Comparison of ENCODE assay signal across 29 mouse cellular contexts in the genomic region with DNA sequence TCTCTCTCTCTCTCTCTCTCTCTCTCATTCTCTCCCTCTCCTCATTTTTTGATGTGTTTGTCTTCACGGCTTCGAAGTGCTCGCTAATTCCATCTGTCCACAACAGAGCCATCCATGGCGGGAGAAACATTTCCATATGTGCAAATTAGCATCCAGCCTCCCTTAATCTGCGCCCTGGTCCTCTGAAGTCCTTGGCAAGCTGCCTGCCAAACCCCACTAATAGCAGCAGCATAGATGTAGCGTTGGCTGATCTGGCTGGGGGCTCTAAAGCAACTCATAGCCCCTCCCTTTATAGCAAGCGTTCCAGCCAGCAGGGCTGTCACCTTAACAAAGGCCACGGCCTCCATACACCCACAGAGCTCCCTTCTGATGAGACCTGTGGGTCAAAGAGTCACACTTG.
DNase-seq lines count a peak whose midpoint lies in the region; ATAC-seq and TF ChIP-seq lines count a peak whose summit lies in the region.
"Had no signal": no experiment of that assay in that cellular context is flagged by ENCODE, and none has a peak within 500 bp of the region (broad histone marks: within the 10 kb centered on the region; RNA-seq: fewer than 3 reads in every experiment).

No protein-coding gene starts in this region.

- ATAC-seq in forebrain, embryonic 13.5 days, result peak; percentile 70; the same call in 1 of the 2 replicates
- ATAC-seq in forebrain, embryonic 11.5 days (replicated peaks; ENCODE audit: low FRiP score), result no peak
- peak; percentile 69 for ATAC-seq in forebrain, embryonic 15.5 days (replicated peaks)
- ATAC-seq in midbrain, embryonic 14.5 days (ENCODE audit: low FRiP score, low TSS enrichment), result no peak
- ATAC-seq: lung, postnatal 0 days; Patski had no signal

- DNase-seq in forebrain, embryonic 11.5 days (ENCODE audit: low spot score), result no peak
- peak; percentile 87 for DNase-seq in brain, embryonic 14.5 days (ENCODE audit: low read depth)
- DNase-seq in midbrain, embryonic 14.5 days, result peak; percentile 61
- no peak for DNase-seq in adrenal gland, postnatal 14 days
- no peak for DNase-seq in cerebellum, adult 8-10 months
- DNase-seq: adrenal gland, postnatal 10 days; cerebellum, adult 18-20 months; cerebellum, postnatal 14 days; heart, postnatal 10 days; kidney, adult 18-20 months; kidney, postnatal 25 days; liver, embryonic 13.5 days; lung, adult 18-20 months; lung, postnatal 4 days; right cerebral cortex, postnatal 25 days; spleen, adult 18-20 months; thymus, adult 18-20 months; thymus, postnatal 25 days had no signal

- H3K4me3 ChIP-seq in forebrain, embryonic 13.5 days, result no peak overlapping the region
- no peak overlapping the region for H3K4me3 ChIP-seq in forebrain, embryonic 11.5 days (ENCODE audit: low read depth, low read length)
- no peak overlapping the region for H3K4me3 ChIP-seq in forebrain, embryonic 15.5 days
- H3K4me3 ChIP-seq in midbrain, embryonic 14.5 days (replicated peaks; ENCODE audit: low read depth, low read length), result no peak overlapping the region
- H3K4me3 ChIP-seq: heart, embryonic 13.5 days; hindbrain, embryonic 15.5 days; kidney, embryonic 15.5 days; layer of hippocampus, adult 2 months; limb, embryonic 15.5 days; liver, embryonic 13.5 days; megakaryocyte, embryonic 14.5 days had no signal

- H3K27ac ChIP-seq in forebrain, embryonic 13.5 days, result no peak overlapping the region
- no peak overlapping the region for H3K27ac ChIP-seq in forebrain, embryonic 11.5 days (ENCODE audit: low read depth, low read length)
- H3K27ac ChIP-seq in forebrain, embryonic 15.5 days (replicated peaks), result 0 out of 2 replicates have a peak overlapping the region, but pooled peaks have one; percentile 27
- no peak overlapping the region for H3K27ac ChIP-seq in midbrain, embryonic 14.5 days (replicated peaks; ENCODE audit: low read depth, low read length)
- H3K27ac ChIP-seq: heart, embryonic 13.5 days; hindbrain, embryonic 15.5 days; kidney, embryonic 15.5 days; layer of hippocampus, adult 2 months; limb, embryonic 15.5 days; liver, embryonic 13.5 days; stomach, postnatal 0 days had no signal

- peaks cover 14% of the 10 kb centered on the region for H3K4me1 ChIP-seq in forebrain, embryonic 13.5 days
- no peaks in the 10 kb centered on the region for H3K4me1 ChIP-seq in forebrain, embryonic 11.5 days (replicated peaks; ENCODE audit: control insufficient read depth, insufficient read depth, low read length)
- H3K4me1 ChIP-seq in forebrain, embryonic 15.5 days, result peaks cover 9% of the 10 kb centered on the region
- peaks cover 3% of the 10 kb centered on the region; the same call in 1 of the 2 replicates for H3K4me1 ChIP-seq in midbrain, embryonic 14.5 days (ENCODE audit: control insufficient read depth, insufficient read depth, low read length)
- H3K4me1 ChIP-seq: heart, embryonic 13.5 days; hindbrain, embryonic 15.5 days; kidney, embryonic 15.5 days; liver, embryonic 13.5 days; megakaryocyte, embryonic 14.5 days had no signal

- 0 out of 2 replicates have a peak overlapping the region, but pooled peaks have one; percentile 4 for H3K4me2 ChIP-seq in forebrain, embryonic 13.5 days
- no peak overlapping the region for H3K4me2 ChIP-seq in forebrain, embryonic 11.5 days (ENCODE audit: low read depth, low read length, severe bottlenecking)
- no peak overlapping the region for H3K4me2 ChIP-seq in forebrain, embryonic 15.5 days (replicated peaks)
- no peak overlapping the region for H3K4me2 ChIP-seq in midbrain, embryonic 14.5 days (ENCODE audit: low read length)
- H3K4me2 ChIP-seq: heart, embryonic 13.5 days; hindbrain, embryonic 15.5 days; kidney, embryonic 15.5 days; limb, embryonic 15.5 days; liver, embryonic 13.5 days had no signal

- H3K36me3 ChIP-seq in forebrain, embryonic 13.5 days (ENCODE audit: poor library complexity, severe bottlenecking), result no peaks in the 10 kb centered on the region
- H3K36me3 ChIP-seq in forebrain, embryonic 11.5 days (ENCODE audit: control insufficient read depth, insufficient read depth, low read length), result no peaks in the 10 kb centered on the region
- H3K36me3 ChIP-seq in forebrain, embryonic 15.5 days, result no peaks in the 10 kb centered on the region
- no peaks in the 10 kb centered on the region for H3K36me3 ChIP-seq in midbrain, embryonic 14.5 days (ENCODE audit: control insufficient read depth, insufficient read depth, low read length)
- H3K36me3 ChIP-seq: heart, embryonic 13.5 days; hindbrain, embryonic 15.5 days; kidney, embryonic 15.5 days; limb, embryonic 15.5 days; liver, embryonic 13.5 days had no signal

- no peak for TF ChIP-seq CTCF in brain, embryonic 14.5 days (IDR thresholded peaks at IDR 0.05; ENCODE audit: borderline replicate concordance, extremely low read depth, insufficient read depth, insufficient read length)

- WGBS in forebrain, embryonic 13.5 days, result 27% methylated on average over 8 of the region's 8 CpGs
- 62% methylated on average over 8 of the region's 8 CpGs for WGBS in forebrain, embryonic 11.5 days
- WGBS in forebrain, embryonic 15.5 days, result 13% methylated on average over 5 of the region's 8 CpGs
- 41% methylated on average over 8 of the region's 8 CpGs for WGBS in midbrain, embryonic 14.5 days

- TF ChIP-seq POLR2A in brain, embryonic 14.5 days (IDR thresholded peaks at IDR 0.05; ENCODE audit: borderline replicate concordance, extremely low read depth, insufficient read depth, insufficient read length, poor library complexity, severe bottlenecking), result no peak

- H3K9ac ChIP-seq in forebrain, embryonic 13.5 days, result no peak overlapping the region
- H3K9ac ChIP-seq in forebrain, embryonic 11.5 days (ENCODE audit: low read length), result no peak overlapping the region
- H3K9ac ChIP-seq in forebrain, embryonic 15.5 days (replicated peaks), result no peak overlapping the region
- no peak overlapping the region for H3K9ac ChIP-seq in midbrain, embryonic 14.5 days (replicated peaks; ENCODE audit: low read length)
- H3K9ac ChIP-seq: heart, embryonic 13.5 days; hindbrain, embryonic 15.5 days; kidney, embryonic 15.5 days; limb, embryonic 15.5 days; liver, embryonic 13.5 days had no signal

- no peaks in the 10 kb centered on the region for H3K27me3 ChIP-seq in forebrain, embryonic 13.5 days
- H3K27me3 ChIP-seq in forebrain, embryonic 11.5 days (ENCODE audit: control insufficient read depth, insufficient read depth, low read length), result no peaks in the 10 kb centered on the region
- no peaks in the 10 kb centered on the region for H3K27me3 ChIP-seq in forebrain, embryonic 15.5 days
- no peaks in the 10 kb centered on the region for H3K27me3 ChIP-seq in midbrain, embryonic 14.5 days (ENCODE audit: control insufficient read depth, insufficient read depth, low read length)
- H3K27me3 ChIP-seq: hindbrain, embryonic 15.5 days; kidney, embryonic 15.5 days; liver, embryonic 13.5 days; megakaryocyte, embryonic 14.5 days; Patski had no signal

- no peaks in the 10 kb centered on the region for H3K9me3 ChIP-seq in forebrain, embryonic 13.5 days (replicated peaks)
- H3K9me3 ChIP-seq in forebrain, embryonic 11.5 days (ENCODE audit: control insufficient read depth, low read length), result no peaks in the 10 kb centered on the region
- H3K9me3 ChIP-seq in forebrain, embryonic 15.5 days, result no peaks in the 10 kb centered on the region
- no peaks in the 10 kb centered on the region for H3K9me3 ChIP-seq in midbrain, embryonic 14.5 days (ENCODE audit: control insufficient read depth, low read length)
- H3K9me3 ChIP-seq: heart, embryonic 13.5 days; hindbrain, embryonic 15.5 days; kidney, embryonic 15.5 days; limb, embryonic 15.5 days; liver, embryonic 13.5 days had no signal

Comparison
In these comparisons a context has a peak if more than half of its experiments do, and no peak if none do; other contexts are left out.
1. ATAC-seq: peak in forebrain, embryonic 13.5 days (single experiment) and forebrain, embryonic 15.5 days (single experiment); none in forebrain, embryonic 11.5 days (single experiment) and midbrain, embryonic 14.5 days (single experiment).
2. DNase-seq: peak in brain, embryonic 14.5 days (single experiment) and midbrain, embryonic 14.5 days (single experiment); none in forebrain, embryonic 11.5 days (single experiment), adrenal gland, postnatal 14 days (single experiment) and cerebellum, adult 8-10 months (single experiment).